Mouse (Mus musculus) stomach, embryonic 16.5 days (tissue): ENCODE measurements around the gene Bhlha15. TPM values are rescaled to one million over a fixed set of nuclear protein-coding genes. Genes with fewer than 3 reads are reported as not detected.

Source experiments
- ATAC-seq: fragments of 200-750 bp; cut with Nextera tagmentation; 2 replicates; pipeline ENCODE4 v1.8.0; 2017; ENCODE audit warnings: moderate number of reproducible peaks, moderate TSS enrichment; ENCODE audit not compliant: insufficient read depth, low FRiP score
- H3K27ac ChIP-seq: fragments of 300-500 bp; sonication (generic); 2 replicates; pipeline ENCODE4 v1.5.1; 2014; ENCODE audit warnings: low read length
- H3K27me3 ChIP-seq: fragments of 300-500 bp; sonication (generic); 2 replicates; pipeline ENCODE4 v1.6.1; 2014; ENCODE audit warnings: low read length, control low read depth, mixed read lengths; ENCODE audit not compliant: control insufficient read depth, insufficient read depth
- H3K36me3 ChIP-seq: fragments of 300-500 bp; sonication (generic); 2 replicates; pipeline ENCODE4 v1.6.1; 2014; ENCODE audit warnings: low read length; ENCODE audit not compliant: control insufficient read depth, insufficient read depth
- H3K4me1 ChIP-seq: fragments of 300-500 bp; sonication (generic); 2 replicates; pipeline ENCODE4 v1.6.1; 2014; ENCODE audit warnings: low read length, control low read depth, mixed read lengths; ENCODE audit not compliant: control insufficient read depth, insufficient read depth
- H3K4me2 ChIP-seq: fragments of 300-500 bp; sonication (generic); 2 replicates; pipeline ENCODE4 v1.6.1; 2014; ENCODE audit warnings: low read depth, low read length, mixed read lengths
- H3K4me3 ChIP-seq: fragments of 300-500 bp; sonication (generic); replicated peaks from 2 replicates; pipeline ENCODE4 v1.5.1; 2014; ENCODE audit warnings: mild to moderate bottlenecking, low read length
- H3K9ac ChIP-seq: fragments of 300-500 bp; sonication (generic); 2 replicates; pipeline ENCODE4 v1.6.1; 2014; ENCODE audit warnings: low read length
- H3K9me3 ChIP-seq: fragments of 300-500 bp; sonication (generic); replicated peaks from 2 replicates; pipeline ENCODE4 v1.6.1; 2016; ENCODE audit warnings: low read length, control low read depth; ENCODE audit not compliant: control insufficient read depth
- WGBS: fragments of 180-500 bp; shearing (Covaris S2); extraction: QIAGEN DNeasy Blood & Tissue Kit; methylation state at CpG from one replicate; pipeline ENCODE4 v1.1.7; 2014; 5-methylcytosine and 5-hydroxymethylcytosine counted together
- polyA plus RNA-seq: library from polyadenylated mRNA; unstranded; fragments of >200 nt; fragmentation: Nextera tagmentation; extraction: Ambion mirVana; gene quantifications from 2 replicates; pipeline ENCODE4 v1.2.1, GENCODE M21; 2015

The Bhlha15 gene
- polyA plus RNA-seq, 1 experiment from 2014 or later, result 21.3 TPM

- WGBS, result 59% methylated on average over 7 of the region's 7 CpGs
These were observed 6.3 kb upstream of the Bhlha15 start for GRCm38 (mm10) chr5:144183647-144184335.

GRCm38 (mm10) chr5:144184350-144185045 is 5.6 kb upstream of the Bhlha15 start:
- Histone ChIP-seq H3K4me2 (no peak overlapping the region), H3K9me3 (no peaks in the 10 kb centered on the region), H3K4me3 (no peak overlapping the region; the same call in 1 of the 2 replicates), H3K4me1 (no peaks in the 10 kb centered on the region; the same call in 1 of the 2 replicates), H3K9ac (no peak overlapping the region), H3K27me3 (no peaks in the 10 kb centered on the region), H3K36me3 (no peaks in the 10 kb centered on the region; the same call in 1 of the 2 replicates), H3K27ac (peak overlapping the region; percentile 66)
- peak; percentile 79 for ATAC-seq
- WGBS, result 79% methylated on average over 21 of the region's 21 CpGs

More at GRCm38 (mm10) chr5:144183647-144184335, 6.3 kb upstream of the Bhlha15 start:
- H3K9ac ChIP-seq, result no peak overlapping the region
- H3K36me3 ChIP-seq, result no peaks in the 10 kb centered on the region; the same call in 1 of the 2 replicates
- peak; percentile 85 for ATAC-seq
- H3K4me3 ChIP-seq, result no peak overlapping the region
- H3K4me1 ChIP-seq, result no peaks in the 10 kb centered on the region
- no peaks in the 10 kb centered on the region for H3K27me3 ChIP-seq
- H3K27ac ChIP-seq, result peak overlapping the region; percentile 43
- no peak overlapping the region for H3K4me2 ChIP-seq
- no peaks in the 10 kb centered on the region for H3K9me3 ChIP-seq

GRCm38 (mm10) chr5:144188422-144188821 is 1.7 kb upstream of the Bhlha15 start:
- H3K4me2 ChIP-seq, result no peak overlapping the region
- no peaks in the 10 kb centered on the region; the same call in 1 of the 2 replicates for H3K36me3 ChIP-seq
- H3K9me3 ChIP-seq, result no peaks in the 10 kb centered on the region
- no peak overlapping the region for H3K27ac ChIP-seq
- no peak overlapping the region for H3K4me3 ChIP-seq
- WGBS, result 73% methylated on average over 6 of the region's 6 CpGs
- no peak overlapping the region for H3K9ac ChIP-seq
- no peaks in the 10 kb centered on the region for H3K27me3 ChIP-seq
- ATAC-seq, result no peak
- H3K4me1 ChIP-seq, result peaks cover 8% of the 10 kb centered on the region; the same call in 1 of the 2 replicates

GRCm38 (mm10) chr5:144189327-144189726 is 759 bp upstream of the Bhlha15 start:
- Histone ChIP-seq H3K9ac (no peak overlapping the region), H3K9me3 (no peaks in the 10 kb centered on the region), H3K4me2 (no peak overlapping the region), H3K4me3 (no peak overlapping the region), H3K4me1 (peaks cover 8% of the 10 kb centered on the region; the same call in 1 of the 2 replicates), H3K36me3 (no peaks in the 10 kb centered on the region; the same call in 1 of the 2 replicates), H3K27me3 (no peaks in the 10 kb centered on the region), H3K27ac (0 out of 2 replicates have a peak overlapping the region, but pooled peaks have one; percentile 26)
- WGBS, result 67% methylated on average over 7 of the region's 7 CpGs
- no peak for ATAC-seq

GRCm38 (mm10) chr5:144191026-144191425 is 940 bp downstream of the Bhlha15 start:
- H3K9ac ChIP-seq, result 0 out of 2 replicates have a peak overlapping the region, but pooled peaks have one; percentile 61
- 43% methylated on average over 23 of the region's 23 CpGs for WGBS
- H3K4me2 ChIP-seq, result peak overlapping the region; percentile 56; the same call in 1 of the 2 replicates
- no peak overlapping the region for H3K27ac ChIP-seq
- peak overlapping the region; percentile 40 for H3K4me3 ChIP-seq
- peaks cover 8% of the 10 kb centered on the region; the same call in 1 of the 2 replicates for H3K4me1 ChIP-seq
- no peaks in the 10 kb centered on the region for H3K36me3 ChIP-seq
- H3K27me3 ChIP-seq, result no peaks in the 10 kb centered on the region
- no peak for ATAC-seq
- no peaks in the 10 kb centered on the region for H3K9me3 ChIP-seq

GRCm38 (mm10) chr5:144192673-144193072 is 2.6 kb downstream of the Bhlha15 start:
- Histone ChIP-seq H3K4me2 (no peak overlapping the region), H3K9ac (no peak overlapping the region), H3K27ac (no peak overlapping the region), H3K9me3 (no peaks in the 10 kb centered on the region), H3K4me1 (peaks cover 8% of the 10 kb centered on the region; the same call in 1 of the 2 replicates), H3K36me3 (no peaks in the 10 kb centered on the region), H3K4me3 (no peak overlapping the region), H3K27me3 (no peaks in the 10 kb centered on the region)
- no peak for ATAC-seq
- WGBS, result 77% methylated on average over 6 of the region's 6 CpGs

GRCm38 (mm10) chr5:144194416-144194815 is 4.3 kb downstream of the Bhlha15 start:
- no peaks in the 10 kb centered on the region for H3K36me3 ChIP-seq
- no peaks in the 10 kb centered on the region for H3K27me3 ChIP-seq
- H3K4me1 ChIP-seq, result peaks cover 8% of the 10 kb centered on the region; the same call in 1 of the 2 replicates
- ATAC-seq, result no peak
- H3K4me3 ChIP-seq, result no peak overlapping the region
- H3K9ac ChIP-seq, result no peak overlapping the region
- H3K9me3 ChIP-seq, result no peaks in the 10 kb centered on the region
- no peak overlapping the region for H3K4me2 ChIP-seq
- 80% methylated on average over 7 of the region's 7 CpGs for WGBS
- H3K27ac ChIP-seq, result no peak overlapping the region

- no peak overlapping the region for H3K4me3 ChIP-seq
- no peak overlapping the region for H3K27ac ChIP-seq
- no peaks in the 10 kb centered on the region for H3K4me1 ChIP-seq
- no peak overlapping the region for H3K9ac ChIP-seq
- WGBS, result 76% methylated on average over 8 of the region's 8 CpGs
- H3K9me3 ChIP-seq, result no peaks in the 10 kb centered on the region
- no peaks in the 10 kb centered on the region for H3K36me3 ChIP-seq
- ATAC-seq, result no peak
- no peak overlapping the region for H3K4me2 ChIP-seq
- H3K27me3 ChIP-seq, result no peaks in the 10 kb centered on the region
These were observed 5.5 kb downstream of the Bhlha15 start for GRCm38 (mm10) chr5:144195567-144195966.

GRCm38 (mm10) chr5:144200616-144201015 is 10.5 kb downstream of the Bhlha15 start:
- ATAC-seq, result no peak
- Histone ChIP-seq H3K9me3 (0 out of 2 replicates have a peak, but pooled peaks cover 7% of the 10 kb centered on the region), H3K27ac (no peak overlapping the region), H3K4me1 (no peaks in the 10 kb centered on the region), H3K4me2 (no peak overlapping the region), H3K27me3 (no peaks in the 10 kb centered on the region), H3K4me3 (no peak overlapping the region), H3K36me3 (peaks cover 9% of the 10 kb centered on the region; the same call in 1 of the 2 replicates), H3K9ac (no peak overlapping the region)
- WGBS, result 79% methylated on average over 11 of the region's 11 CpGs
